Mouse (Mus musculus): Measurements from ENCODE around the gene Net1. TPM values are rescaled to one million over a fixed set of nuclear protein-coding genes. Genes with fewer than 3 reads are reported as not detected.
"Not testable (repeated sequence)": the region's sequence is repeated elsewhere in the genome, so short reads cannot be mapped to it uniquely, and the experiment has no call there.

Gene Net1
- polyA plus RNA-seq, 1 experiment from 2014 or later, result 124 TPM

DNA sequence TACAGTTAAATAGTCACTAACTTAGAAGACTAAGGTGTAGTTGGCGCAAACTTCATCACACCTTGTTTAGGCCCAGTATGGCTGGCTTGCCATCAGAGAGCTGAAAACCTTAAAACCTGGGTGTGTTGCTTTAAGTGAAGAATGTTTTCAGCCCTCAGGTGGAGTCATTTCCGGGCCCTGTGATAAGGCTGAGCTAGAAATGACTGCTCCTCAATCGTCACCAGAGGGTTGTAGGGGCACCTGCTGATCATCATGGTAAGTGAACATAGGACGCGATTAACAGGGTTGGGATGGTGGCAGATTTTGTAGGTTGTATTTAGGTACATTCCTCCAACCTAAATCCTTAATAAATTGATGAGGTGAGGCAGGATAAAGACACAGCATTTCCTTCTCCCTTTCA lies 6.5 kb upstream of the Net1 start:
- no peak overlapping the region for H3K27ac ChIP-seq (replicated peaks; ENCODE audit: low read depth, low read length)
- H3K4me2 ChIP-seq (ENCODE audit: low read depth, low read length), result no peak overlapping the region
- ATAC-seq (replicated peaks; ENCODE audit: insufficient number of reproducible peaks, low FRiP score, low TSS enrichment, low read depth), result no peak
- no peaks in the 10 kb centered on the region for H3K36me3 ChIP-seq (replicated peaks; ENCODE audit: control insufficient read depth, insufficient read depth, low read depth, low read length)
- DNase-seq (ENCODE audit: low spot score), result no peak
- H3K4me1 ChIP-seq (ENCODE audit: control insufficient read depth, insufficient read depth, low read length), result no peaks in the 10 kb centered on the region
- H3K9ac ChIP-seq (replicated peaks; ENCODE audit: low read length), result no peak overlapping the region
- no peaks in the 10 kb centered on the region for H3K27me3 ChIP-seq (ENCODE audit: control insufficient read depth, insufficient read depth, low read length)
- no peak overlapping the region for H3K4me3 ChIP-seq (ENCODE audit: low read depth, low read length)
- WGBS, result 85% methylated on average over 5 of the region's 5 CpGs
- H3K9me3 ChIP-seq (replicated peaks; ENCODE audit: control insufficient read depth, low read length), result no peaks in the 10 kb centered on the region

GRCm38 (mm10) chr13:3913504-3913903 lies 4.5 kb downstream of the Net1 start:
- WGBS, result 87% methylated on average over 4 of the region's 4 CpGs
- ATAC-seq (replicated peaks; ENCODE audit: insufficient number of reproducible peaks, low FRiP score, low TSS enrichment, low read depth), result no peak
- DNase-seq (ENCODE audit: low spot score), result no peak
- Histone ChIP-seq H3K27ac (replicated peaks; ENCODE audit: low read depth, low read length) (no peak overlapping the region), H3K9ac (replicated peaks; ENCODE audit: low read length) (no peak overlapping the region), H3K36me3 (replicated peaks; ENCODE audit: control insufficient read depth, insufficient read depth, low read depth, low read length) (no peaks in the 10 kb centered on the region; the same call in 1 of the 2 replicates), H3K4me3 (ENCODE audit: low read depth, low read length) (no peak overlapping the region), H3K4me2 (ENCODE audit: low read depth, low read length) (no peak overlapping the region), H3K4me1 (ENCODE audit: control insufficient read depth, insufficient read depth, low read length) (no peaks in the 10 kb centered on the region), H3K27me3 (ENCODE audit: control insufficient read depth, insufficient read depth, low read length) (no peaks in the 10 kb centered on the region), H3K9me3 (replicated peaks; ENCODE audit: control insufficient read depth, low read length) (no peaks in the 10 kb centered on the region)

GRCm38 (mm10) chr13:3910356-3910755 lies 7.7 kb downstream of the Net1 start:
- Histone ChIP-seq H3K27ac (replicated peaks; ENCODE audit: low read depth, low read length) (no peak overlapping the region), H3K9me3 (replicated peaks; ENCODE audit: control insufficient read depth, low read length) (no peaks in the 10 kb centered on the region), H3K4me3 (ENCODE audit: low read depth, low read length) (no peak overlapping the region), H3K4me2 (ENCODE audit: low read depth, low read length) (no peak overlapping the region), H3K4me1 (ENCODE audit: control insufficient read depth, insufficient read depth, low read length) (no peaks in the 10 kb centered on the region), H3K27me3 (ENCODE audit: control insufficient read depth, insufficient read depth, low read length) (no peaks in the 10 kb centered on the region), H3K36me3 (replicated peaks; ENCODE audit: control insufficient read depth, insufficient read depth, low read depth, low read length) (no peaks in the 10 kb centered on the region; the same call in 1 of the 2 replicates), H3K9ac (replicated peaks; ENCODE audit: low read length) (no peak overlapping the region)
- no peak for ATAC-seq (replicated peaks; ENCODE audit: insufficient number of reproducible peaks, low FRiP score, low TSS enrichment, low read depth)
- DNase-seq (ENCODE audit: low spot score), result no peak
- 92% methylated on average over 5 of the region's 5 CpGs for WGBS

- Histone ChIP-seq H3K36me3 (replicated peaks; ENCODE audit: control insufficient read depth, insufficient read depth, low read depth, low read length) (no peaks in the 10 kb centered on the region; the same call in 1 of the 2 replicates), H3K4me1 (ENCODE audit: control insufficient read depth, insufficient read depth, low read length) (no peaks in the 10 kb centered on the region), H3K27ac (replicated peaks; ENCODE audit: low read depth, low read length) (no peak overlapping the region), H3K9me3 (replicated peaks; ENCODE audit: control insufficient read depth, low read length) (no peaks in the 10 kb centered on the region), H3K4me2 (ENCODE audit: low read depth, low read length) (no peak overlapping the region), H3K9ac (replicated peaks; ENCODE audit: low read length) (no peak overlapping the region), H3K4me3 (ENCODE audit: low read depth, low read length) (no peak overlapping the region), H3K27me3 (ENCODE audit: control insufficient read depth, insufficient read depth, low read length) (no peaks in the 10 kb centered on the region)
- no peak for DNase-seq (ENCODE audit: low spot score)
- 91% methylated on average over 4 of the region's 4 CpGs for WGBS
- ATAC-seq (replicated peaks; ENCODE audit: insufficient number of reproducible peaks, low FRiP score, low TSS enrichment, low read depth), result no peak
Observed at GRCm38 (mm10) chr13:3908262-3908661, 9.8 kb downstream of the Net1 start.

GRCm38 (mm10) chr13:3907151-3907696 lies 10.8 kb downstream of the Net1 start:
- WGBS, result 83% methylated on average over 6 of the region's 6 CpGs
- no peaks in the 10 kb centered on the region; the same call in 1 of the 2 replicates for H3K36me3 ChIP-seq (replicated peaks; ENCODE audit: control insufficient read depth, insufficient read depth, low read depth, low read length)

DNA sequence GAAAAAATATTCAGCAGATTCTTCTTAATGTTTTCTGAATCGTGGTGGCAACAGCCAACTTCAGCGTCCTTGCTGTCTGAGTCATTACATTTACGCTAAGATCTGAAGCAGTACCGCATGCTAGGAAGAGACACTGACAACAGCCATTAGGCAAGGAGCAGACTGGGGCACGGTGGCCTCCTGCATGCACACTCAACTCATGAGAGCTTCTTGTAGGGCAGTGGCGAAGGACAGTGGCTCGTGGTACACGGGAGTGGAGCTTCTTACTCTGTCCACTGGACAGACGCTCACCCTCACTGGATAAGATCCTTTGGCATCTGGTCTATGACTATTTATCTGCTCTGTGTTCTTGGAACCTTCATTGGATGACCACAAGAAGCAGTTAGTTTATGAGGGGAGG lies 18.7 kb downstream of the Net1 start:
- ATAC-seq (replicated peaks; ENCODE audit: insufficient number of reproducible peaks, low FRiP score, low TSS enrichment, low read depth) (no peak), DNase-seq (ENCODE audit: low spot score) (no peak)
- H3K4me1 ChIP-seq (ENCODE audit: control insufficient read depth, insufficient read depth, low read length), result no peaks in the 10 kb centered on the region
- H3K27me3 ChIP-seq (ENCODE audit: control insufficient read depth, insufficient read depth, low read length), result no peaks in the 10 kb centered on the region
- H3K9me3 ChIP-seq (replicated peaks; ENCODE audit: control insufficient read depth, low read length), result no peaks in the 10 kb centered on the region
- no peak overlapping the region for H3K4me2 ChIP-seq (ENCODE audit: low read depth, low read length)
- H3K9ac ChIP-seq (replicated peaks; ENCODE audit: low read length), result no peak overlapping the region
- H3K27ac ChIP-seq (replicated peaks; ENCODE audit: low read depth, low read length), result no peak overlapping the region
- H3K4me3 ChIP-seq (ENCODE audit: low read depth, low read length), result no peak overlapping the region
- 96% methylated on average over 9 of the region's 9 CpGs for WGBS
- no peaks in the 10 kb centered on the region for H3K36me3 ChIP-seq (replicated peaks; ENCODE audit: control insufficient read depth, insufficient read depth, low read depth, low read length)

More at GRCm38 (mm10) chr13:3907151-3907696, 10.8 kb downstream of the Net1 start:
- H3K9me3 ChIP-seq (replicated peaks; ENCODE audit: control insufficient read depth, low read length), result no peaks in the 10 kb centered on the region
- H3K4me2 ChIP-seq (ENCODE audit: low read depth, low read length), result no peak overlapping the region
- H3K4me1 ChIP-seq (ENCODE audit: control insufficient read depth, insufficient read depth, low read length), result no peaks in the 10 kb centered on the region
- H3K9ac ChIP-seq (replicated peaks; ENCODE audit: low read length), result no peak overlapping the region
- H3K27me3 ChIP-seq (ENCODE audit: control insufficient read depth, insufficient read depth, low read length), result no peaks in the 10 kb centered on the region
- DNase-seq (ENCODE audit: low spot score) (no peak), ATAC-seq (replicated peaks; ENCODE audit: insufficient number of reproducible peaks, low FRiP score, low TSS enrichment, low read depth) (no peak)
- no peak overlapping the region for H3K27ac ChIP-seq (replicated peaks; ENCODE audit: low read depth, low read length)
- H3K4me3 ChIP-seq (ENCODE audit: low read depth, low read length), result no peak overlapping the region

DNA sequence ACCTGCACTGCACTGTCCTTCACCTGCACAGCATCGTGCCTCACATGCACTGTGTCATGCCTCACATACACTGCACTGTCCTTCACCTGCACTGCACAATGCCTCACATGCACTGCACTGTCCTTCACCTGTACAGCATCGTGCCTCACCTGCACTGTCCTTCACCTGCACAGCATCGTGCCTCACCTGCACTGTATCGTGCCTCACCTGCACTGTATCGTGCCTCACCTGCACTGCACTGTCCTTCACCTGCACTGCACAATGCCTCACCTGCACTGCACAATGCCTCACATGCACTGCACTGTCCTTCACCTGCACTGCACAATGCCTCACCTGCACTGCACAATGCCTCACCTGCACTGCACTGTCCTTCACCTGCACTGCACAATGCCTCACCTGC lies 19.8 kb downstream of the Net1 start:
- H3K36me3 ChIP-seq (replicated peaks; ENCODE audit: control insufficient read depth, insufficient read depth, low read depth, low read length); H3K4me2 ChIP-seq (ENCODE audit: low read depth, low read length); H3K4me1 ChIP-seq (ENCODE audit: control insufficient read depth, insufficient read depth, low read length); ATAC-seq (replicated peaks; ENCODE audit: insufficient number of reproducible peaks, low FRiP score, low TSS enrichment, low read depth); H3K27ac ChIP-seq (replicated peaks; ENCODE audit: low read depth, low read length); DNase-seq (ENCODE audit: low spot score); H3K27me3 ChIP-seq (ENCODE audit: control insufficient read depth, insufficient read depth, low read length); H3K9me3 ChIP-seq (replicated peaks; ENCODE audit: control insufficient read depth, low read length); H3K4me3 ChIP-seq (ENCODE audit: low read depth, low read length); H3K9ac ChIP-seq (replicated peaks; ENCODE audit: low read length): not testable (repeated sequence)
- 95% methylated on average over 5 of the region's 5 CpGs for WGBS

GRCm38 (mm10) chr13:3896913-3897312 lies 21.1 kb downstream of the Net1 start:
- no peaks in the 10 kb centered on the region for H3K9me3 ChIP-seq (replicated peaks; ENCODE audit: control insufficient read depth, low read length)
- no peaks in the 10 kb centered on the region for H3K27me3 ChIP-seq (ENCODE audit: control insufficient read depth, insufficient read depth, low read length)
- no peaks in the 10 kb centered on the region for H3K4me1 ChIP-seq (ENCODE audit: control insufficient read depth, insufficient read depth, low read length)
- no peak overlapping the region for H3K9ac ChIP-seq (replicated peaks; ENCODE audit: low read length)
- H3K4me2 ChIP-seq (ENCODE audit: low read depth, low read length), result no peak overlapping the region
- no peak for ATAC-seq (replicated peaks; ENCODE audit: insufficient number of reproducible peaks, low FRiP score, low TSS enrichment, low read depth)
- no peaks in the 10 kb centered on the region for H3K36me3 ChIP-seq (replicated peaks; ENCODE audit: control insufficient read depth, insufficient read depth, low read depth, low read length)
- DNase-seq (ENCODE audit: low spot score), result peak; percentile 89
- H3K27ac ChIP-seq (replicated peaks; ENCODE audit: low read depth, low read length), result no peak overlapping the region
- 37% methylated on average over 5 of the region's 5 CpGs for WGBS
- H3K4me3 ChIP-seq (ENCODE audit: low read depth, low read length), result no peak overlapping the region

All from embryonic facial prominence, embryonic 11.5 days (tissue).